Mouse (Mus musculus): ENCODE measurements around the gene Syce2. TPM values are rescaled to one million over a fixed set of nuclear protein-coding genes. Genes with fewer than 3 reads are reported as not detected.

Syce2 gene
- total and polyA plus RNA-seq, 3 experiments: 0.54 TPM; not detected in 2

- no peak overlapping the region for H3K27ac ChIP-seq (ENCODE audit: insufficient read depth, low read depth)
- dilution Hi-C loops (cut with MboI; ENCODE audit: extremely low pct_ligation_motif_present, extremely low pct_unique_long_range_greater_than_20kb, low sequenced_read_pairs): no loop called here
These were observed 30.5 kb downstream of the Syce2 start for GRCm38 (mm10) chr8:84902367-84902919.

GRCm38 (mm10) chr8:84902920-84903661 lies 31.2 kb downstream of the Syce2 start:
- DNase-seq (ENCODE audit: extremely low read depth): peak; percentile 70
- Histone ChIP-seq H3K4me1 (ENCODE audit: control insufficient read depth in 1 of 2, insufficient read depth in 2 of 2) (peaks cover 4 to 13% of the 10 kb centered on the region in 2 experiments; a peak in 3 of 4 replicates), H3K4me3 (replicated peaks in 1 of 3; ENCODE audit: low read depth in 2 of 3, low read length in 2 of 3, poor library complexity in 1 of 3) (peak overlapping the region; percentile 61 to 79 (median 63)), H3K9me3 (replicated peaks; ENCODE audit: low read length) (no peaks in the 10 kb centered on the region), H3K27me3 (replicated peaks) (peaks cover 21% of the 10 kb centered on the region), H3K4me2 (ENCODE audit: insufficient read depth, low read depth, poor library complexity, severe bottlenecking) (peak overlapping the region; percentile 86), H3K9ac (ENCODE audit: insufficient read depth, low read depth) (peak overlapping the region; percentile 63), H3K36me3 (replicated peaks in 1 of 2; ENCODE audit: control insufficient read depth in 1 of 2, insufficient read depth in 1 of 2, low read length in 1 of 2) (no peaks in the 10 kb centered on the region), H3K79me2 (replicated peaks; ENCODE audit: control insufficient read depth, extremely low read depth, insufficient read depth, poor library complexity, severe bottlenecking) (no peaks in the 10 kb centered on the region), H3K27ac (ENCODE audit: insufficient read depth, low read depth) (peak overlapping the region; percentile 41)
- in situ Hi-C loops (cut with MboI; ENCODE audit: low pct_ligation_motif_present, low pct_unique_long_range_greater_than_20kb, low sequenced_read_pairs) (no loop called here), dilution Hi-C loops (cut with MboI; ENCODE audit: extremely low pct_ligation_motif_present, extremely low pct_unique_long_range_greater_than_20kb, low sequenced_read_pairs) (no loop called here)
- peak; percentile 63; the same call in 1 of the 2 replicates for TF ChIP-seq MAZ (IDR thresholded peaks at IDR 0.05; ENCODE audit: low read depth, low read length)
- TF ChIP-seq EP300 (IDR thresholded peaks at IDR 0.05; ENCODE audit: low read length): no peak
- no peak for TF ChIP-seq RCOR1 (conservative IDR thresholded peaks at IDR 0.05; ENCODE audit: low read depth, low read length)
- TF ChIP-seq CTCF (conservative IDR thresholded peaks at IDR 0.05 in 1 of 2, IDR thresholded peaks at IDR 0.05 in 1 of 2; ENCODE audit: low read depth in 2 of 2, low read length in 2 of 2): peak in 1 of 2 experiments; percentile 98; a peak in 2 of 4 replicates
- TF ChIP-seq ZC3H11A (IDR thresholded peaks at IDR 0.05; ENCODE audit: low read depth, low read length): no peak
- peak; percentile 50 for TF ChIP-seq SMC3 (IDR thresholded peaks at IDR 0.05; ENCODE audit: low read depth, low read length)
- TF ChIP-seq UBTF (IDR thresholded peaks at IDR 0.05; ENCODE audit: low read depth, low read length): peak; percentile 60; the same call in 1 of the 2 replicates
- TF ChIP-seq POLR2AphosphoS2 (IDR thresholded peaks at IDR 0.05; ENCODE audit: low read depth, low read length): no peak
- no peak for TF ChIP-seq GABPA (IDR thresholded peaks at IDR 0.05; ENCODE audit: insufficient replicate concordance, low read depth, low read length)
- no peak for TF ChIP-seq MAFK (IDR thresholded peaks at IDR 0.05; ENCODE audit: insufficient replicate concordance, low read length)
- 0 out of 2 replicates have a peak, but pooled peaks have one; percentile 27 for TF ChIP-seq MEF2A (IDR thresholded peaks at IDR 0.05; ENCODE audit: borderline replicate concordance, low read depth, low read length)
- TF ChIP-seq MYC (IDR thresholded peaks at IDR 0.05; ENCODE audit: low read depth, low read length): no peak
- peak; percentile 77 for TF ChIP-seq NRF1 (IDR thresholded peaks at IDR 0.05; ENCODE audit: low read depth, low read length)
- no peak for TF ChIP-seq USF1 (IDR thresholded peaks at IDR 0.05; ENCODE audit: low read depth, low read length)
- no peak; the same call in 1 of the 2 replicates for TF ChIP-seq MXI1 (IDR thresholded peaks at IDR 0.05; ENCODE audit: low read depth, low read length)
- TF ChIP-seq ZKSCAN1 (IDR thresholded peaks at IDR 0.05; ENCODE audit: borderline replicate concordance, low read depth, low read length): no peak
- TF ChIP-seq BHLHE40 (IDR thresholded peaks at IDR 0.05; ENCODE audit: low read depth, low read length): no peak
- peak; percentile 43; the same call in 1 of the 2 replicates for TF ChIP-seq MAX (IDR thresholded peaks at IDR 0.05; ENCODE audit: low read length)
- no peak for TF ChIP-seq E2F4 (IDR thresholded peaks at IDR 0.05; ENCODE audit: insufficient replicate concordance, low read depth, low read length)
- TF ChIP-seq ZNF384 (IDR thresholded peaks at IDR 0.05; ENCODE audit: low read depth, low read length): no peak
- TF ChIP-seq PAX5 (IDR thresholded peaks at IDR 0.05; ENCODE audit: low read length): no peak
- TF ChIP-seq CHD2 (IDR thresholded peaks at IDR 0.05; ENCODE audit: low read length): no peak
- peak; percentile 55; the same call in 1 of the 2 replicates for TF ChIP-seq ELF1 (IDR thresholded peaks at IDR 0.05; ENCODE audit: low read depth, low read length)
- TF ChIP-seq USF2 (conservative IDR thresholded peaks at IDR 0.05; ENCODE audit: low read depth, low read length): no peak
- no peak for TF ChIP-seq SIN3A (IDR thresholded peaks at IDR 0.05; ENCODE audit: low read length)
- no peak for TF ChIP-seq ETS1 (conservative IDR thresholded peaks at IDR 0.05; ENCODE audit: low read depth, low read length)

More at GRCm38 (mm10) chr8:84902367-84902919, 30.5 kb downstream of the Syce2 start:
- Histone ChIP-seq H3K4me3 (replicated peaks in 1 of 3; ENCODE audit: low read depth in 2 of 3, low read length in 2 of 3, poor library complexity in 1 of 3) (peak overlapping the region; percentile 61 to 79 (median 63)), H3K9ac (ENCODE audit: insufficient read depth, low read depth) (peak overlapping the region; percentile 63), H3K4me1 (ENCODE audit: control insufficient read depth in 1 of 2, insufficient read depth in 2 of 2) (peaks cover 2 to 10% of the 10 kb centered on the region in 2 experiments; a peak in 2 of 4 replicates), H3K36me3 (replicated peaks in 1 of 2; ENCODE audit: control insufficient read depth in 1 of 2, insufficient read depth in 1 of 2, low read length in 1 of 2) (no peaks in the 10 kb centered on the region), H3K27me3 (replicated peaks) (peaks cover 21% of the 10 kb centered on the region), H3K9me3 (replicated peaks; ENCODE audit: low read length) (no peaks in the 10 kb centered on the region), H3K4me2 (ENCODE audit: insufficient read depth, low read depth, poor library complexity, severe bottlenecking) (peak overlapping the region; percentile 86), H3K79me2 (replicated peaks; ENCODE audit: control insufficient read depth, extremely low read depth, insufficient read depth, poor library complexity, severe bottlenecking) (no peaks in the 10 kb centered on the region)
- DNase-seq (ENCODE audit: extremely low read depth): no peak
- in situ Hi-C loops (cut with MboI; ENCODE audit: low pct_ligation_motif_present, low pct_unique_long_range_greater_than_20kb, low sequenced_read_pairs): no loop called here
- TF ChIP-seq USF1 (IDR thresholded peaks at IDR 0.05; ENCODE audit: low read depth, low read length): peak; percentile 32
- no peak for TF ChIP-seq NELFE (IDR thresholded peaks at IDR 0.05; ENCODE audit: low read depth, low read length)
- no peak for TF ChIP-seq ETS1 (conservative IDR thresholded peaks at IDR 0.05; ENCODE audit: low read depth, low read length)
- no peak for TF ChIP-seq EP300 (IDR thresholded peaks at IDR 0.05; ENCODE audit: low read length)
- no peak for TF ChIP-seq ZMIZ1 (IDR thresholded peaks at IDR 0.05; ENCODE audit: low read depth, low read length)
- TF ChIP-seq TBP (conservative IDR thresholded peaks at IDR 0.05; ENCODE audit: low read depth, low read length): no peak
- no peak for TF ChIP-seq PAX5 (IDR thresholded peaks at IDR 0.05; ENCODE audit: low read length)
- no peak for TF ChIP-seq ELF1 (IDR thresholded peaks at IDR 0.05; ENCODE audit: low read depth, low read length)
- no peak for TF ChIP-seq USF2 (conservative IDR thresholded peaks at IDR 0.05; ENCODE audit: low read depth, low read length)
- TF ChIP-seq HCFC1 (IDR thresholded peaks at IDR 0.05; ENCODE audit: low read depth, low read length): no peak
- TF ChIP-seq BHLHE40 (IDR thresholded peaks at IDR 0.05; ENCODE audit: low read depth, low read length): peak; percentile 87
- no peak for TF ChIP-seq RAD21 (IDR thresholded peaks at IDR 0.05; ENCODE audit: low read depth, low read length)
- no peak for TF ChIP-seq JUND (conservative IDR thresholded peaks at IDR 0.05; ENCODE audit: low read depth, low read length)

Measured in CH12.LX (cell line).